Mouse (Mus musculus): ENCODE measurements at regions not wholly inside any gene's neighbourhood (a gene's known extent, or its start where the extent isn't known, plus 50 kb on each side); places are given as distances from the start of the nearest gene placed in this dataset.

- DNase-seq (ENCODE audit: low spot score in 2 of 2): no peak
Measured at GRCm38 (mm10) chr7:83476161-83476495, 108.6 kb upstream of the Tmc3 start.

- DNase-seq (ENCODE audit: low spot score in 2 of 2): no peak
Measured at GRCm38 (mm10) chr7:83476861-83477260, 107.9 kb upstream of the Tmc3 start.

- DNase-seq (ENCODE audit: low spot score in 2 of 2): no peak
Measured at GRCm38 (mm10) chr7:83477661-83478121, 107.0 kb upstream of the Tmc3 start.

- DNase-seq (ENCODE audit: low spot score in 2 of 2): no peak
Measured at GRCm38 (mm10) chr7:83481655-83482054, 103.1 kb upstream of the Tmc3 start.

- no peak for DNase-seq (ENCODE audit: low spot score in 2 of 2)
Measured at GRCm38 (mm10) chr7:83482254-83482653, 102.5 kb upstream of the Tmc3 start.

GRCm38 (mm10) chr7:83482671-83483304, 101.9 kb upstream of the Tmc3 start:
- DNase-seq (ENCODE audit: low spot score in 2 of 2): no peak

GRCm38 (mm10) chr7:83486156-83486750, 98.5 kb upstream of the Tmc3 start:
- DNase-seq (ENCODE audit: low spot score in 2 of 2): no peak

GRCm38 (mm10) chr7:83489790-83490189, 94.9 kb upstream of the Tmc3 start:
- no peak for DNase-seq (ENCODE audit: low spot score in 2 of 2)

GRCm38 (mm10) chr7:83504996-83505645, 79.6 kb upstream of the Tmc3 start:
- DNase-seq (ENCODE audit: low spot score in 2 of 2): no peak

GRCm38 (mm10) chr7:83516295-83516694, 68.4 kb upstream of the Tmc3 start:
- DNase-seq (ENCODE audit: low spot score in 2 of 2): peak; percentile 6 to 23

GRCm38 (mm10) chr7:83521511-83521910, 63.2 kb upstream of the Tmc3 start:
- no peak for DNase-seq (ENCODE audit: low spot score in 2 of 2)

All from urinary bladder, adult 18-20 months (tissue).